Mouse (Mus musculus): ENCODE measurements around the gene Slc6a12. TPM values are rescaled to one million over a fixed set of nuclear protein-coding genes. Genes with fewer than 3 reads are reported as not detected.

The Slc6a12 gene
- total and polyA plus RNA-seq, 3 experiments = 0.23 TPM; not detected in 2

- Histone ChIP-seq H3K4me3 (no peak overlapping the region), H3K79me2 (replicated peaks; ENCODE audit: control insufficient read depth, insufficient read depth, low read length) (no peaks in the 10 kb centered on the region), H3K27ac (no peak overlapping the region), H3K27me3 (ENCODE audit: control insufficient read depth, insufficient read depth, low read length) (no peaks in the 10 kb centered on the region), H3K9ac (ENCODE audit: low read depth, low read length) (no peak overlapping the region), H3K36me3 (ENCODE audit: control insufficient read depth, insufficient read depth, low read length) (no peaks in the 10 kb centered on the region), H3K4me1 (ENCODE audit: control insufficient read depth, insufficient read depth, low read length) (no peaks in the 10 kb centered on the region)
- DNase-seq = peak; percentile 76
- TF ChIP-seq POLR2A (IDR thresholded peaks at IDR 0.05; ENCODE audit: insufficient read depth, low read depth, low read length) = no peak
- TF ChIP-seq CTCF (IDR thresholded peaks at IDR 0.05) = peak; percentile 91
- peak; percentile 67; the same call in 1 of the 2 replicates for TF ChIP-seq EP300 (IDR thresholded peaks at IDR 0.05; ENCODE audit: insufficient read depth, low read depth, low read length)
- intact Hi-C loops (cut with DNase I) = loop anchor here (1.0 to 5.0 kb wide), 4 partner anchors 29 to 195 kb away; partner anchors contain the start of gene Iqsec3
- WGBS = 30% methylated on average over 3 of the region's 3 CpGs
Measured at GRCm38 (mm10) chr6:121337770-121338518, 4.9 kb upstream of the Slc6a12 start.

- no peak overlapping the region for H3K9ac ChIP-seq (ENCODE audit: low read depth, low read length)
- WGBS = 37% methylated on average over 4 of the region's 4 CpGs
- intact Hi-C loops (cut with DNase I) = loop anchor here (2.0 to 5.0 kb wide), 3 partner anchors 28 to 134 kb away; partner anchors contain the start of gene Iqsec3
- H3K79me2 ChIP-seq (replicated peaks; ENCODE audit: control insufficient read depth, insufficient read depth, low read length) = no peaks in the 10 kb centered on the region
- DNase-seq = no peak
- TF ChIP-seq CTCF (IDR thresholded peaks at IDR 0.05) = no peak; the same call in 1 of the 2 replicates
- TF ChIP-seq POLR2A (IDR thresholded peaks at IDR 0.05; ENCODE audit: insufficient read depth, low read depth, low read length) = no peak
- no peak for TF ChIP-seq EP300 (IDR thresholded peaks at IDR 0.05; ENCODE audit: insufficient read depth, low read depth, low read length)
- H3K27ac ChIP-seq = no peak overlapping the region
- no peaks in the 10 kb centered on the region for H3K27me3 ChIP-seq (ENCODE audit: control insufficient read depth, insufficient read depth, low read length)
- H3K36me3 ChIP-seq (ENCODE audit: control insufficient read depth, insufficient read depth, low read length) = no peaks in the 10 kb centered on the region
- H3K4me1 ChIP-seq (ENCODE audit: control insufficient read depth, insufficient read depth, low read length) = no peaks in the 10 kb centered on the region
- H3K4me3 ChIP-seq = no peak overlapping the region
Measured at GRCm38 (mm10) chr6:121338519-121338896, 4.4 kb upstream of the Slc6a12 start.

- Histone ChIP-seq H3K4me1 (ENCODE audit: control insufficient read depth, insufficient read depth, low read length) (peaks cover 1% of the 10 kb centered on the region; the same call in 1 of the 2 replicates), H3K36me3 (ENCODE audit: control insufficient read depth, insufficient read depth, low read length) (no peaks in the 10 kb centered on the region), H3K4me3 (no peak overlapping the region), H3K79me2 (replicated peaks; ENCODE audit: control insufficient read depth, insufficient read depth, low read length) (no peaks in the 10 kb centered on the region), H3K9ac (ENCODE audit: low read depth, low read length) (no peak overlapping the region), H3K27me3 (ENCODE audit: control insufficient read depth, insufficient read depth, low read length) (no peaks in the 10 kb centered on the region), H3K27ac (no peak overlapping the region)
- DNase-seq = no peak
- no peak for TF ChIP-seq CTCF (IDR thresholded peaks at IDR 0.05)
- no peak for TF ChIP-seq POLR2A (IDR thresholded peaks at IDR 0.05; ENCODE audit: insufficient read depth, low read depth, low read length)
- TF ChIP-seq EP300 (IDR thresholded peaks at IDR 0.05; ENCODE audit: insufficient read depth, low read depth, low read length) = no peak
- WGBS = 69% methylated on average over 6 of the region's 6 CpGs
- intact Hi-C loops (cut with DNase I) = no loop called here
Measured at GRCm38 (mm10) chr6:121341650-121342049, 1.2 kb upstream of the Slc6a12 start.

GRCm38 (mm10) chr6:121343771-121344123, 871 bp downstream of the Slc6a12 start:
- H3K27ac ChIP-seq = no peak overlapping the region
- 62% methylated on average over 6 of the region's 6 CpGs for WGBS

GRCm38 (mm10) chr6:121344329-121344728, 1.5 kb downstream of the Slc6a12 start:
- no peaks in the 10 kb centered on the region for H3K36me3 ChIP-seq (ENCODE audit: control insufficient read depth, insufficient read depth, low read length)
- no peak overlapping the region for H3K4me3 ChIP-seq
- DNase-seq = no peak
- no peak for TF ChIP-seq CTCF (IDR thresholded peaks at IDR 0.05)
- TF ChIP-seq POLR2A (IDR thresholded peaks at IDR 0.05; ENCODE audit: insufficient read depth, low read depth, low read length) = no peak
- no peak for TF ChIP-seq EP300 (IDR thresholded peaks at IDR 0.05; ENCODE audit: insufficient read depth, low read depth, low read length)
- intact Hi-C loops (cut with DNase I) = no loop called here
- WGBS = 43% methylated on average over 5 of the region's 5 CpGs
- H3K27me3 ChIP-seq (ENCODE audit: control insufficient read depth, insufficient read depth, low read length) = no peaks in the 10 kb centered on the region
- no peak overlapping the region for H3K9ac ChIP-seq (ENCODE audit: low read depth, low read length)
- no peak overlapping the region for H3K27ac ChIP-seq
- peaks cover 1% of the 10 kb centered on the region; the same call in 1 of the 2 replicates for H3K4me1 ChIP-seq (ENCODE audit: control insufficient read depth, insufficient read depth, low read length)
- H3K79me2 ChIP-seq (replicated peaks; ENCODE audit: control insufficient read depth, insufficient read depth, low read length) = no peaks in the 10 kb centered on the region

More at GRCm38 (mm10) chr6:121343771-121344123, 871 bp downstream of the Slc6a12 start:
- no peak overlapping the region for H3K9ac ChIP-seq (ENCODE audit: low read depth, low read length)
- no peaks in the 10 kb centered on the region for H3K27me3 ChIP-seq (ENCODE audit: control insufficient read depth, insufficient read depth, low read length)
- intact Hi-C loops (cut with DNase I) = no loop called here
- no peaks in the 10 kb centered on the region for H3K36me3 ChIP-seq (ENCODE audit: control insufficient read depth, insufficient read depth, low read length)
- no peak overlapping the region for H3K4me3 ChIP-seq
- peaks cover 1% of the 10 kb centered on the region; the same call in 1 of the 2 replicates for H3K4me1 ChIP-seq (ENCODE audit: control insufficient read depth, insufficient read depth, low read length)
- no peak for TF ChIP-seq POLR2A (IDR thresholded peaks at IDR 0.05; ENCODE audit: insufficient read depth, low read depth, low read length)
- no peak for TF ChIP-seq EP300 (IDR thresholded peaks at IDR 0.05; ENCODE audit: insufficient read depth, low read depth, low read length)
- no peak for TF ChIP-seq CTCF (IDR thresholded peaks at IDR 0.05)
- no peaks in the 10 kb centered on the region for H3K79me2 ChIP-seq (replicated peaks; ENCODE audit: control insufficient read depth, insufficient read depth, low read length)
- no peak for DNase-seq

- TF ChIP-seq EP300 (IDR thresholded peaks at IDR 0.05; ENCODE audit: insufficient read depth, low read depth, low read length) (no peak), POLR2A (IDR thresholded peaks at IDR 0.05; ENCODE audit: insufficient read depth, low read depth, low read length) (no peak), CTCF (IDR thresholded peaks at IDR 0.05) (no peak)
- 58% methylated on average over 8 of the region's 8 CpGs for WGBS
- intact Hi-C loops (cut with DNase I) = no loop called here
Measured at GRCm38 (mm10) chr6:121346428-121346827, 3.6 kb downstream of the Slc6a12 start.

More at GRCm38 (mm10) chr6:121346428-121346827, 3.6 kb downstream of the Slc6a12 start:
- H3K4me1 ChIP-seq (ENCODE audit: control insufficient read depth, insufficient read depth, low read length) = peaks cover 1% of the 10 kb centered on the region; the same call in 1 of the 2 replicates
- H3K36me3 ChIP-seq (ENCODE audit: control insufficient read depth, insufficient read depth, low read length) = no peaks in the 10 kb centered on the region
- no peaks in the 10 kb centered on the region for H3K27me3 ChIP-seq (ENCODE audit: control insufficient read depth, insufficient read depth, low read length)
- no peak overlapping the region for H3K9ac ChIP-seq (ENCODE audit: low read depth, low read length)
- no peaks in the 10 kb centered on the region for H3K79me2 ChIP-seq (replicated peaks; ENCODE audit: control insufficient read depth, insufficient read depth, low read length)
- no peak for DNase-seq
- H3K27ac ChIP-seq = no peak overlapping the region
- H3K4me3 ChIP-seq = no peak overlapping the region

All from heart, adult 2 months (tissue).